Mouse (Mus musculus) bone marrow macrophage, adult 2 months (primary cell): Measurements from ENCODE around the gene Nudt1.

Experiments
- CTCF ChIP-seq: IDR thresholded peaks from 2 replicates; pipeline ENCODE4 v1.5.1; 2012; ENCODE audit warnings: low read depth, mild to moderate bottlenecking, low read length, moderate library complexity
- POLR2A ChIP-seq: IDR thresholded peaks from 2 replicates; pipeline ENCODE4 v1.6.1; 2012; ENCODE audit warnings: mild to moderate bottlenecking, low read depth, low read length, borderline replicate concordance

DNA sequence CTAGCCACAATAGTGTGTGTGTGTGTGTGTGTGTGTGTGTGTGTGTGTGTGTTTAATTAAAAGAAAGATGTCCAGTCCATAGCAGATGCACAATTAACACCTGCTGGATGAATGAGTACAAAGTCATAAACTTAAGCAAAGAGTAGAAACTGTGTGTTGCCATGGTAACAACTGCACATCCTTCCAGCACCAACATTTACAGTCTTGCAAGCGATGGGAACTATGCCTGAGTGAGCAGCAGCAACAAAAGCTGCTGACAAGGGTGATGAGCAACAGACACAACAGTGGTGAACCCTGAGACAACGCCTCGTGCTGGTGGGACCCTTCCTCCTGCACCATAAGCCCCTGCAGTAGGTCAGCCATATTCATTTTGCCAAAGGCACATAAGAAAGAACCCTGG is 52.8 kb downstream of the Nudt1 start:
- TF ChIP-seq POLR2A (no peak), CTCF (no peak)
